Mouse (Mus musculus) retina, embryonic 14.5 days (tissue): ENCODE data around the gene Nedd9.

Experiments
- DNase-seq: peaks from one replicate; pipeline ENCODE4 v3.0.0-alpha.2; 2015; ENCODE audit warnings: low spot score

Nedd9 gene

DNA sequence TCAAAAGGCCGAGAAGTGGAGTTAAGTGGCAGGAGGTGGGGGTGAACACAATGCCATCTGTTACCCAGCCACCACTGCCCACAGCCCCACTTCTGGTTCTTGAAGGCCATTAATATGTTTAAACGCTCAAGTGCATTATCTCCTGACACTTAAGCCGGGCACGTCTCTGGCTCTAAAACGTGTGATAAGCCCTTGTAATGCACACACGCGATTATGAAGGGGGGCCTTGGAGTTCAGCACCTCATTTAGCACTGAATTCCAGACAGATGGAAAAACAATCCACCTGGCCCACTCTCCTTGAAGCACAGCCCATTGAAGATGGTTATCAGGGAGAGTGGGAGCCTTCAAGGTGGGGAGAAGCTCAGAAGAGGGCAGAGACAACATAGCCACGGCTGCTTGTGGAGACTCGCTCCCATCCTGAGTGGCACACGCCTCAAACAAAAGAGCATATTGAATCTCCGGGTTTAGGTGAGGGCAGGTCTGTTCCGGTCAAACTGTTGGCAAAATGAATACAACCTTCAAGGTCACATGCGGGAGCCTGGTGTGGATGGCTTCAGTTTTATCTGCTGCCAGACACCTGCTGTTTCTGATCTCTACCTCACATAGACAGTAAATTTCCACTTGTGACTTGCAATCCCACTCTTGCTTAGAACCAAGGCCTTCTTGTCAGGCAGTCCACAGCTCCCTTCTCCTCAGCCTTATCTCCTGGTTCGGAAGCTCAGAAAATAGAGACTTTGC is 30.7 kb downstream of the Nedd9 start:
- no peak for DNase-seq

DNA sequence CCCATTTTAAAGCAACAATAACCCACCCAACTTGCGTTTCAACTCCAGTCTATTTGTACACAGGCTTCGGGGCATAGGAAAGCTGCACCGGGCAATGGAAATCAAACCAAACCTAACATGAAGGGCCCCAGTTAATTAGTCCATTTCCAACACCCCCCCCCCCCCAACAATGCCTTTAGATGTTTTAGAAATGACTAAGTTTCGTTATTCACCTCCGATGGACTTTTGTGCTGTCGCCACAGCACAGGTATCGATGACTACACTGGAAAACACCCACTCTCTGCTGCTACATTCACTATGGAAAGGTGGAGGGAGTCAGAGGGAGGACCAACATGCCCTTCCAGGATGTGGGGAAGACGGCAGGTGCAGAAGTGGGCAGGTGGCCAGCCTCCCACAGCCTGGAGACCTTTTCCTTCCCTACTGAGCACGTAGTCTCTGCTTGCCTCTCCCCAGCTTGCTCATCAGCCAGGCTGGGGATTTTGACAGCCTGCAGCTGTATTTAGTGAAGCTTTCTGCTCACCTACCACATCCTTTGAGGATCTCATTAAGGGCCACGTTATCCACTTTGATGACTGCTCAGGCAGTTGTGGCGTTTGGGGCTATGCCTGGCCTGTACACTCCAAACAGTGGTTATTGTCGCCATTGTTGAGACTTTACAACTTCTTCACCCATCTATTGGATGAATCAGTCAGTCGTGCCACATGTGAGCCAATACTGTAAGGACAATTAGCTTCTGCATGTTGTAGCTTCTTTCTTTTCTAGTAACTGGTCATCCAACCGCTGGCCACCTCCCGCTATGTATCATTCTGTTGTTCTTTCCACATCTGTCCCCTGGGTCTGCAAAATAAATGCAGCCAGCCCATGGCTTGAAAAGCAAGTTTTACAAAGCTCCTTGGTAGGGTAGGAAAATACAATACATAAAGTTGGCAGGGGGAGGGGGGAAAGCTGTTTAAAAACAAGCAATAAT is 33.7 kb downstream of the Nedd9 start:
- no peak for DNase-seq

DNA sequence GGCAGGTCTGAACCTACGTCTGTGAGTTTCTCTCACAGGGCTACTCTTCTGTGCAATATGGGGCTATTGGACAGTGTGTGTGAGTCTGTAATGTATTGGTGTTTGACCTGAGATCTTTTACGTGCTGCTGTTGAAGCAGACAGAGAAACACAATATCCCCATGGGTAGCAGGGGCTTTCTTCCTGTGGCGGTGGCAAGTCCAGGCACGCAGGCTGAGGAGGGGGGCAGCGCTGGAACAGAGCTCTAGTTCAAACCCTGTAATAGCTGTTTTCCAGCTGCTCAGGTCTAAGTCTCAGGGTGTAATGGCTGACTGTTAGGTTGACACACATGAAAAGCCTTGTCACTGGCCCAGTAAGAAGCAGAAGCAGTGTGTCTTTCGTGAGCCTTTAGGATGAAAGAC is 36.3 kb downstream of the Nedd9 start:
- DNase-seq = no peak

DNA sequence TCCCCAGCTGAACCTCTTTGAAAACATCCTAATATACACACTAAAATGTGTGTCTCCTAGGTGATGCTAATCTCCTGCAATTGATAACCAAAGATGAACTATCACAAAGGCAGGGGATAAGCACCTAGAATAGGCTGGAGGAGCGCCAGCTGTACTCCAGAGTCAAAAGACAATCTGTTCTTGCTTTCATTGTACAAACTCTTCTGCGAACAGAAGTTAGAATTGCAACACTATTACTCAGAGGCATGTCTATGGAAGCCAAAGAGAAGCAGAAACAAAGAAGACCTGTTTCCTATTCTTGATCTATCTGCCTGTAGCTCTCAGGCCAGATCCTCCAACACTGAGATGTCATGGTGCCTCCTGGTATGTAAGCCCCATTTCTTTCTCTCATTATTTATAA is 38.0 kb downstream of the Nedd9 start:
- DNase-seq = no peak

DNA sequence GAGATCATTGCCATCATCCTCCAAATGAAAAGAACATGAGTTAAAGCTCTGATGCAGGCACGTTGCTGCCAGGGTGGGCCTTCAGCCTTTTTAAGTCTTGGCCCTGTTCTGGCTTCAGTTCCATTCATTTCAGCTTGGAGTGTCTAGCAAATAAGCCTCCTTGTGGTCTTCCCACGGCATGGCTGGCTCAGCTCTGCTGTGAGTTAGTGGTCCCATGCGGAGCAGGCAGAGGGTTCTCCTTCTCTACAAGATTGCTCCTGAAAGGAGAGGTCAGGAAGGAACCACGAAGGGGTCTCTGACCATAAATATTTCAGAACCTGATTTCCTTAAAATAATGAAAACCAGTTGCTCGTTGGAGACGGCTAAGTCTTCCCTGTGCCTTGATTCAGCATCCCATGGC is 40.0 kb downstream of the Nedd9 start:
- no peak for DNase-seq

GRCm38 (mm10) chr13:41446591-41446990 is 40.6 kb downstream of the Nedd9 start:
- DNase-seq = no peak

DNA sequence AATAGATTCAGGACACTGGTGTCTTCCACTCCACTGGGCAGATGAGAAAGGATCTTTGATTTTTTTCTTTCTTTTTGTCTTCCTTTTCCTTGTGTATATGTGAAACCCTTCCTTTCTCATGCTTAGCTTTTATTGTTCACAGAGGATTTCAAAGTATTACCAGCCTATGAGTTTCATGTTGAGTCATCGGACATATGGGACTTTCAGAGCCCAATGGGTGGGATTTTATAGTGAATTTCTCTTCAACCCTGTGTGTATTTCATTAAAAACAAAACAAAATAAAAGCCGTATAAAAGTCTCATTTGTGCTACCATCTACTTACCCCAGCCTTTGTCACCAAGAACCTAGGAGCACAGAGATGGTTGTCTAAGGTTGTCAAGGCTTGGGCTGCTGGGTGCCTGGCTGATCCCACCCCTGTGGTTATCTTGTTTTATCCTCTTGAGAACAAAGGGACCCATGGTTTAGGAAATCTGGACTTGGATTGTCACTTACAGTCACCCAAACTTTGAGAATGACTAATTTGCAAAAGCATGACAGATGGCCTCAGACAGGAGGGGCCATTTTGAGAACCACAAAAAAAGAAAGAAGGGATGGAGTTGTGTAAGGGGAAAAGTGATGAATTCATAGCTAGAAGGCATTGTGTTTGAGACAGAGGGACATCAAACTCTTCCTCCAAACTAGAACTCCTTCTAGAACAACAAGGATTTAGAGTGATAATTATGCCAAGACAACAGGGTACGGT is 41.9 kb downstream of the Nedd9 start:
- no peak for DNase-seq

DNA sequence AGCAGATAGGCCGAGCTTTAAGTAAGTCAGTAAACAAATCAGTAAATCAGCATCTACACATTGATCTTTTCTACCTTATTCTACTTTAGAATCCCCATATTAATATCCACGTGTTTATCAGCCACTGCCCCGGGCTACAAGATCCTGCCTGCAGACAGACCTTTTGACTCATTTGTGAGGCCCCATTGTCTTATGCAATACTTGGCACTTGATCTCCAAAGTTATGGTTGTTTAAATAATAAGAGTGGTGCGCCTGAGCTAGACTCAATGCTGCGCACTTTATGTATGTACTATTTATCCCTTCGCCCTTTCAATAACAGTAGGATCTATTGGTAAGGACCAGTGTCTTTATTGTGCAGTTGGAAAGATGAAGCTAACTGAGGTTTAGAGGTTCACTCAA is 42.9 kb downstream of the Nedd9 start:
- no peak for DNase-seq

- no peak for DNase-seq
Observed at GRCm38 (mm10) chr13:41442145-41442544, 45.0 kb downstream of the Nedd9 start.

GRCm38 (mm10) chr13:41440205-41440604 is 47.0 kb downstream of the Nedd9 start:
- no peak for DNase-seq

DNA sequence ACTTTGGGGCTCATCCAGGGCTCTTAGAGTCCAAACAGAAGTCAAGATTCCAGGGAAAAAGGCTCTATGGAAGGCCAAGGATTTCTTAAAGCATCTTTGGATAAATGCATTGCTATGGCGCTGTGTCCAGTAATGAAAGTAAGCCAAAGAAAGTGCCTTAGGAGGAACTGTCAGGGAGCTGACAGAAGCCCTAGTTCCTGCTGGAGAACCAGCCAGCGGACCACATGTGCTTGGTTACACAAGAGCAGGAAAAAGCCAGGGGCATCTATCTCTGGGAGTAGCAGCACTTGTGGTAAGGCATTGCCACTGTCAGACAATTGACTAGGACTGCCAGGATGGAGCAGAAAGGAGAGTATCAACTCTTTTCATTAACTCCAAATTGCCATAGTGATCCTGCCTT is 49.8 kb downstream of the Nedd9 start:
- DNase-seq = no peak

GRCm38 (mm10) chr13:41436731-41437130 is 50.4 kb downstream of the Nedd9 start:
- no peak for DNase-seq

DNA sequence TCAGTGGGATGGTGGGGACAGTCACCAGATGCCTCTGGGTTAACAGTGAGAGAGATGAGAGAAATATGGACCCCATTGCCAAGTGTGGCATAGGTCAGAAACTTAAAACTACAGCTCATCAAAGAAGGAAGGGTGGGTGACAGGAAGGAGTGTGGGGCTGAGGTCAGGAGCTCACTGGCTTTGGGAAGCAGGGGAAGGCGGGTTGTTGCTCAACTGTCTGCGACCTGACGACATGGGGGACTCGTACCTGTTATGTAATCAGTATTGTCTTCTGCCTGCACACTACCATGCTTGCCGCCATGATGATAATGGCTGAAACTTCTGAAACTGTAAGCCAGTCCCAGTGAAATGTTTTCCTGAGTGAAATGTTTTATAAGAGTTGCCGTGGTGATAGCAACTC is 54.0 kb downstream of the Nedd9 start:
- DNase-seq = no peak

- no peak for DNase-seq
Observed at GRCm38 (mm10) chr13:41431795-41432194, 55.4 kb downstream of the Nedd9 start.

- DNase-seq = no peak
Observed at GRCm38 (mm10) chr13:41427046-41427445, 60.1 kb downstream of the Nedd9 start.

GRCm38 (mm10) chr13:41423463-41424074 is 63.6 kb downstream of the Nedd9 start:
- no peak for DNase-seq

DNA sequence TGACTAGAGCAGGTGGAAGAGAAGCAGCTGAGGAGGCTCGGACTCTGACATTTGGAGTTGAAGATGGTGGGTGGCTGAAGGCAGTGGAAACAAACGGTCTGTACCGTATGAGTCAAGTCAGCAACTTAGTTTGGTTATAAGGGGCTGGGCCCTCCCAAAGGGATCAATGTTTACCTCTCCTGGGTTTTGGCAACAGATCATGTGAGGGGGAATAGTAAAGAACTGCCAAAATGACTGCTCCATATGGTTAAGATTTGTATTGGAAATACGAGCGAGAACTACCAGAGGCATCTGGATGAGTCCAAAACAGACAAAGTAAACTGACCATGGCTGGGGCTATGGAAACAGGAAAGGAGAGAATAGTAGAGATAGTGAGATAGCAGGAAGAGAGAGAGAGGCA is 64.6 kb downstream of the Nedd9 start:
- no peak for DNase-seq

DNA sequence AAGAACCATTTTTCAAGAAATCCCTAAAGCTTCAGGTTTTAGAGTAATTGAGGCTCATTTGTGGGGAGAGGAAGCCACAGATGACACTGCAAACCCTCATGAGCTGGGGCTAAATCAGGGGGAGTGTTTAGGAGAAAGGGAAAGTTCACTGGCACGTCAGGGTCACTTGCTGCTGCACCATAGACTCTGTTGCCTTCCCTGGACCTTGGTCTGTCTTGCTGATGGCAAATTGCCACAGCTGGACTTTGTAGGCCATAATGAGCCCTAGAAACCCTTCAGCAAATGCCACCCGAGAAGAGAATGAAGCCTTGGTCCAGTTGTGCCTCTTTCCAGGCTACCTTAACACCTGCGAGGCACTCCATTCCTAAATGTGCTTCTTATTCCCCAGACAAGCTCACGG is 66.8 kb downstream of the Nedd9 start:
- no peak for DNase-seq

GRCm38 (mm10) chr13:41418198-41418869 is 68.8 kb downstream of the Nedd9 start:
- no peak for DNase-seq

GRCm38 (mm10) chr13:41416065-41417016 is 70.8 kb downstream of the Nedd9 start:
- DNase-seq = no peak
